Mouse (Mus musculus) megakaryocyte, embryonic 14.5 days (primary cell): ENCODE data around the gene Rsph14.

Experiments
- FLI1 ChIP-seq: IDR thresholded peaks from 2 replicates; pipeline ENCODE4 v1.6.1; 2012; ENCODE audit warnings: low read length, inconsistent platforms, mixed read lengths
- GATA1 ChIP-seq: IDR thresholded peaks from 3 replicates; pipeline ENCODE4 v1.6.1; 2012; ENCODE audit warnings: mixed read lengths, low read length, inconsistent platforms, borderline replicate concordance

DNA sequence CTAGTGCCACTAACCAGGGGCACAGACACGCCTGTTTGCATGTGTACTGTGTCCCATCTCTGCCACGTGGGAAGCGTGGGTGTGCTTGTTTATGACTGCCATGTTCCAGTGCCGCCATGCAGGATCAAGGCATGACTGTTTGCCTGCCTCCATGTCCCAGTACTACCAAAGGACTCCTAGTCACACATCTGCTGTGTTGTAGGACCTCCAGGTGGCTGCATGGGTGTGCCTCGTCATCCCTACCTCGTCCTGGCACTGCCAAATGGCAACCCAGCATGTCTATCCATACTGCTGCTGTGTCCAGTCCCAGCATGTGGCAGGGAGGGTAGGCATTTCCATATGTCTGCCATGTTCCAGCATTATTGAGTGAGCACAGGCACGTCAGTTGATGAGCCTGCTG, 104.1 kb downstream of the Rsph14 start:
- TF ChIP-seq GATA1 (no peak), FLI1 (no peak)
